Mouse (Mus musculus): ENCODE data around the gene Oaf.

DNA sequence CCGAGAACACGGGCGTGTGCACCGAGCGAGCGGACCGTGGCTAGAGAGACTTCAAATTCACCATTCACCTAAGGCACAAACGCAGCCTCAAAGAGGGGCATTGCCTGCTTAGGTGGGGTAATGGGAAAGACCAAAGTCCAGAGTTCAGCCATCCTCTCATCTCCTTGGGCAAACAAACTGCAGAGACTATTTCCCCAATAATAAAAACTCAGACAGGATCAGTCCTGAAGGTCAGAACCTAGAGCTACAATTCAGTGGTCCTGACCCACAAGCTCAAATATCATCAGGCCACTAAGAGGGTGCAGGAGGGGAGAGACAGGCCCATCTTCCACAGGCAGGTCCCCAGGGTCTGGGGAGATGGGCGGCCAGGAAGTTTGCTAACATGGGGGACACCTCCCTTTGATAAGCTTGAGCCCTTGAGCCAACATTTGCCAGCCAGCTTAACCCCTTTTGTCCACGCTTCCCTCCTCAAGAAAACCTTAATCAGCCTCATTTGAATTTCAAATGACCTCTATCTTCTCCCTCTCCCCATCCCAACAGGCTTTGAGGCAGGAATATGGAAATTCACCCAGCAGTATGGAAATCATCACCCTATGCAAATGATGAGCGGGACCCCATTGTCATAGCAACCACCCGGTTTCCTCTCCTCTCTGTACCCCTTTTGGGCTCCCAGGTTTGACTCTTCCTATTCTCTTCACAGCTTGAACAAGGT is 51.2 kb downstream of the Oaf start:
- TF ChIP-seq CTCF (IDR thresholded peaks at IDR 0.05; ENCODE audit: borderline replicate concordance, extremely low read depth, insufficient read depth, insufficient read length) (no peak), POLR2A (IDR thresholded peaks at IDR 0.05; ENCODE audit: borderline replicate concordance, extremely low read depth, insufficient read depth, insufficient read length, poor library complexity, severe bottlenecking) (no peak)
